Mouse (Mus musculus): Measurements from ENCODE around the gene Moxd1. TPM values are rescaled to one million over a fixed set of nuclear protein-coding genes. Genes with fewer than 3 reads are reported as not detected.
"Not testable (repeated sequence)": the region's sequence is repeated elsewhere in the genome, so short reads cannot be mapped to it uniquely, and the experiment has no call there.

The Moxd1 gene
- polyA plus RNA-seq, 1 experiment from 2014 or later: 0.12 TPM

- H3K4me2 ChIP-seq; H3K4me3 ChIP-seq (replicated peaks); H3K4me1 ChIP-seq (replicated peaks); H3K9ac ChIP-seq; H3K36me3 ChIP-seq (replicated peaks); H3K27me3 ChIP-seq; H3K9me3 ChIP-seq (replicated peaks); H3K27ac ChIP-seq (replicated peaks); ATAC-seq (ENCODE audit: insufficient read depth): not testable (repeated sequence)
- WGBS (ENCODE audit: insufficient replicate concordance): 39% methylated on average over 8 of the region's 8 CpGs
Observed at GRCm38 (mm10) chr10:24327265-24327664, 103.9 kb downstream of the Moxd1 start.

- H3K27me3 ChIP-seq: no peaks in the 10 kb centered on the region
- WGBS (ENCODE audit: insufficient replicate concordance): 41% methylated on average over 3 of the region's 3 CpGs
- no peaks in the 10 kb centered on the region for H3K4me1 ChIP-seq (replicated peaks)
- H3K4me3 ChIP-seq (replicated peaks): no peak overlapping the region
- H3K27ac ChIP-seq (replicated peaks): no peak overlapping the region
- no peak for ATAC-seq (ENCODE audit: insufficient read depth)
- no peaks in the 10 kb centered on the region for H3K9me3 ChIP-seq (replicated peaks)
- H3K36me3 ChIP-seq (replicated peaks): no peaks in the 10 kb centered on the region
- H3K9ac ChIP-seq: no peak overlapping the region
- no peak overlapping the region for H3K4me2 ChIP-seq
Observed at GRCm38 (mm10) chr10:24332799-24333198, 109.5 kb downstream of the Moxd1 start.

- Histone ChIP-seq H3K4me3 (replicated peaks) (no peak overlapping the region), H3K27me3 (no peaks in the 10 kb centered on the region), H3K4me2 (no peak overlapping the region), H3K27ac (replicated peaks) (no peak overlapping the region), H3K9me3 (replicated peaks) (no peaks in the 10 kb centered on the region), H3K9ac (no peak overlapping the region), H3K36me3 (replicated peaks) (no peaks in the 10 kb centered on the region), H3K4me1 (replicated peaks) (no peaks in the 10 kb centered on the region)
- 61% methylated on average over 10 of the region's 10 CpGs for WGBS (ENCODE audit: insufficient replicate concordance)
- ATAC-seq (ENCODE audit: insufficient read depth): no peak
Observed at GRCm38 (mm10) chr10:24339593-24340143, 116.4 kb downstream of the Moxd1 start.

- Histone ChIP-seq H3K36me3 (replicated peaks) (no peaks in the 10 kb centered on the region), H3K4me2 (no peak overlapping the region), H3K4me1 (replicated peaks) (no peaks in the 10 kb centered on the region), H3K4me3 (replicated peaks) (no peak overlapping the region), H3K9ac (no peak overlapping the region), H3K27ac (replicated peaks) (no peak overlapping the region), H3K9me3 (replicated peaks) (no peaks in the 10 kb centered on the region), H3K27me3 (no peaks in the 10 kb centered on the region)
- WGBS (ENCODE audit: insufficient replicate concordance): 42% methylated on average over 1 of the region's 1 CpGs
- no peak for ATAC-seq (ENCODE audit: insufficient read depth)
Observed at GRCm38 (mm10) chr10:24340551-24341213, 117.4 kb downstream of the Moxd1 start.

- Histone ChIP-seq H3K9me3 (replicated peaks) (no peaks in the 10 kb centered on the region), H3K9ac (no peak overlapping the region), H3K27ac (replicated peaks) (no peak overlapping the region), H3K4me3 (replicated peaks) (no peak overlapping the region), H3K36me3 (replicated peaks) (no peaks in the 10 kb centered on the region), H3K4me2 (no peak overlapping the region), H3K27me3 (no peaks in the 10 kb centered on the region), H3K4me1 (replicated peaks) (no peaks in the 10 kb centered on the region)
- 61% methylated on average over 6 of the region's 6 CpGs for WGBS (ENCODE audit: insufficient replicate concordance)
- ATAC-seq (ENCODE audit: insufficient read depth): no peak
Observed at GRCm38 (mm10) chr10:24341214-24341589, 117.9 kb downstream of the Moxd1 start.

- no peaks in the 10 kb centered on the region for H3K27me3 ChIP-seq
- 73% methylated on average over 4 of the region's 4 CpGs for WGBS (ENCODE audit: insufficient replicate concordance)
- H3K4me1 ChIP-seq (replicated peaks): no peaks in the 10 kb centered on the region
Observed at GRCm38 (mm10) chr10:24343068-24343467, 119.8 kb downstream of the Moxd1 start.

More at GRCm38 (mm10) chr10:24343068-24343467, 119.8 kb downstream of the Moxd1 start:
- Histone ChIP-seq H3K4me3 (replicated peaks) (no peak overlapping the region), H3K4me2 (no peak overlapping the region), H3K27ac (replicated peaks) (no peak overlapping the region), H3K36me3 (replicated peaks) (no peaks in the 10 kb centered on the region), H3K9ac (no peak overlapping the region), H3K9me3 (replicated peaks) (no peaks in the 10 kb centered on the region)
- ATAC-seq (ENCODE audit: insufficient read depth): no peak

Other genes with a start within 250 kb of the Moxd1 start
- not detected in 2 replicates for gene Taar6, start 237.9 kb upstream of the Moxd1 start, polyA plus RNA-seq (2015; fragmentation: Nextera tagmentation; extraction: Ambion mirVana)
- gene Taar7a, start 230.0 kb upstream of the Moxd1 start, polyA plus RNA-seq (2015; fragmentation: Nextera tagmentation; extraction: Ambion mirVana): not detected in 2 replicates
- gene Taar7b, start 223.6 kb upstream of the Moxd1 start, polyA plus RNA-seq (2015; fragmentation: Nextera tagmentation; extraction: Ambion mirVana): not detected in 2 replicates
- gene Taar7d, start 196.3 kb upstream of the Moxd1 start, polyA plus RNA-seq (2015; fragmentation: Nextera tagmentation; extraction: Ambion mirVana): not detected in 2 replicates
- gene Taar7e, start 185.9 kb upstream of the Moxd1 start, polyA plus RNA-seq (2015; fragmentation: Nextera tagmentation; extraction: Ambion mirVana): not detected in 2 replicates
- gene Taar7f, start 174.0 kb upstream of the Moxd1 start, polyA plus RNA-seq (2015; fragmentation: Nextera tagmentation; extraction: Ambion mirVana): not detected in 2 replicates
- not detected in 2 replicates for gene Taar8a, start 147.0 kb upstream of the Moxd1 start, polyA plus RNA-seq (2015; fragmentation: Nextera tagmentation; extraction: Ambion mirVana)
- not detected in 2 replicates for gene Taar8b, start 131.2 kb upstream of the Moxd1 start, polyA plus RNA-seq (2015; fragmentation: Nextera tagmentation; extraction: Ambion mirVana)
- gene Taar8c, start 121.6 kb upstream of the Moxd1 start, polyA plus RNA-seq (2015; fragmentation: Nextera tagmentation; extraction: Ambion mirVana): not detected in 2 replicates
- not detected in 2 replicates for gene Taar9, start 114.0 kb upstream of the Moxd1 start, polyA plus RNA-seq (2015; fragmentation: Nextera tagmentation; extraction: Ambion mirVana)
- 23.4 and 30.1 TPM in 2 replicates for gene Stx7, start 74.2 kb upstream of the Moxd1 start, polyA plus RNA-seq (2015; fragmentation: Nextera tagmentation; extraction: Ambion mirVana)

All from liver, embryonic 15.5 days (tissue).